Mouse (Mus musculus) NIH3T3 (cell line): ENCODE data around the gene Cyp2a5.
A peak's percentile ranks its signal among the peaks of the same experiment; 100 is the strongest.
"Not testable (repeated sequence)": the region's sequence is repeated elsewhere in the genome, so short reads cannot be mapped to it uniquely, and the experiment has no call there.

ENCODE experiments used
- DNase-seq: peaks from one replicate; pipeline ENCODE4 v3.0.0-alpha.2; 2012; ENCODE audit warnings: low read depth

Gene Cyp2a5

GRCm38 (mm10) chr7:26835059-26835458 lies at the start of gene Cyp2a5:
Cyp2a5 (plus strand) TSS chr7:26835305.
- DNase-seq: not testable (repeated sequence)

- DNase-seq: not testable (repeated sequence)
These were observed 49.1 kb upstream of the Cyp2a5 start for GRCm38 (mm10) chr7:26786013-26786412.

- no peak for DNase-seq
These were observed 45.1 kb upstream of the Cyp2a5 start for GRCm38 (mm10) chr7:26789984-26790383.

GRCm38 (mm10) chr7:26800104-26800503 lies 35.0 kb upstream of the Cyp2a5 start:
- DNase-seq: peak; percentile 6

- DNase-seq: no peak
These were observed 34.1 kb upstream of the Cyp2a5 start for GRCm38 (mm10) chr7:26800996-26801395.

- DNase-seq: no peak
These were observed 26.5 kb upstream of the Cyp2a5 start, which contains the start of gene Cyp2g1 for GRCm38 (mm10) chr7:26808592-26808991. Cyp2g1 (plus strand) TSS chr7:26808892.

- not testable (repeated sequence) for DNase-seq
These were observed 3.4 kb upstream of the Cyp2a5 start for GRCm38 (mm10) chr7:26831556-26832292.

GRCm38 (mm10) chr7:26832668-26833067 lies 2.4 kb upstream of the Cyp2a5 start:
- not testable (repeated sequence) for DNase-seq

- not testable (repeated sequence) for DNase-seq
These were observed 8.3 kb downstream of the Cyp2a5 start for GRCm38 (mm10) chr7:26843400-26843799.

- not testable (repeated sequence) for DNase-seq
These were observed 15.0 kb downstream of the Cyp2a5 start for GRCm38 (mm10) chr7:26850063-26850462.

- not testable (repeated sequence) for DNase-seq
These were observed 43.5 kb downstream of the Cyp2a5 start for GRCm38 (mm10) chr7:26878581-26878980.

GRCm38 (mm10) chr7:26880600-26880999 lies 45.5 kb downstream of the Cyp2a5 start:
- not testable (repeated sequence) for DNase-seq
